Mouse (Mus musculus): ENCODE data around the gene Bst2.

GRCm38 (mm10) chr8:71560071-71560470 lies 22.8 kb upstream of the Bst2 start:
- TF ChIP-seq CTCF (IDR thresholded peaks at IDR 0.05; ENCODE audit: borderline replicate concordance, extremely low read depth, insufficient read depth, insufficient read length) (no peak), POLR2A (IDR thresholded peaks at IDR 0.05; ENCODE audit: borderline replicate concordance, extremely low read depth, insufficient read depth, insufficient read length, poor library complexity, severe bottlenecking) (no peak)

All from brain, embryonic 14.5 days (tissue).